Mouse (Mus musculus) G1E (cell line): ENCODE measurements around the gene Fbxo21.

Source experiments
- CTCF ChIP-seq: IDR thresholded peaks from 2 replicates; pipeline ENCODE4 v1.5.1; 2012; ENCODE audit warnings: low read depth, low read length, inconsistent platforms, mixed read lengths
- GATA1 ChIP-seq: IDR thresholded peaks from 2 replicates; pipeline ENCODE4 v1.6.1; 2012; ENCODE audit warnings: borderline replicate concordance, low read length, inconsistent platforms, mixed read lengths
- GATA2 ChIP-seq: IDR thresholded peaks from 2 replicates; pipeline ENCODE4 v1.6.1; 2012; ENCODE audit warnings: low read depth, low read length, inconsistent platforms, borderline replicate concordance
- POLR2AphosphoS5 ChIP-seq: IDR thresholded peaks from 2 replicates; pipeline ENCODE4 v1.6.1; 2012; ENCODE audit warnings: low read depth, low read length, inconsistent platforms; ENCODE audit not compliant: insufficient replicate concordance
- TAL1 ChIP-seq: conservative IDR thresholded peaks from 2 replicates; pipeline ENCODE4 v1.6.1; 2012; ENCODE audit warnings: low read depth, low read length, inconsistent platforms, mixed read lengths

DNA sequence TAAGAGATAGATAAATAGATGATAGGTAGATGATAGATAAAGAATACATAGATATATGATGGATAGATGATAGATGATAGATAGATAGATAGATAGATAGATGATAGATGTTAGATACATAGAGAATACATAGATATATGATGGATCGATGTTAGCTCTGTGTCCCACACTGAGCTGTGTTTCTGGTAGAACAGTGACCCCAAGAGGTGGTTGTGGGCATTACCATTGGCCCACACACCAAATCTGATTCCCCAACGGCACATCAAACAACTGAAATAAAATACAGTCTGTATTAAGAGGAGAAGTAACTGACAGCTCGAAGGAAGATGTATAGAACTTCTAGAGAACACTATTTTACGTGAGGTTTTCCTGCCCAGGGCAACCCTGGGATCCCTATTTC, 29.9 kb upstream of the Fbxo21 start:
- TF ChIP-seq CTCF: no peak
- TF ChIP-seq POLR2AphosphoS5: no peak
- TF ChIP-seq TAL1: no peak
- no peak for TF ChIP-seq GATA1
- TF ChIP-seq GATA2: no peak
